Mouse (Mus musculus) E14TG2a.4 (cell line): ENCODE data around the gene Olfr1145.

ENCODE experiments used
- CTCF ChIP-seq: conservative IDR thresholded peaks from 2 replicates; pipeline ENCODE4 v1.5.1; 2014; ENCODE audit warnings: low read length
- NANOG ChIP-seq: IDR thresholded peaks from 2 replicates; pipeline ENCODE4 v1.6.1; 2014; ENCODE audit warnings: borderline replicate concordance, low read length, mixed read lengths
- POU5F1 ChIP-seq: IDR thresholded peaks from 2 replicates; pipeline ENCODE4 v1.6.1; 2014; ENCODE audit warnings: low read length, borderline replicate concordance

GRCm38 (mm10) chr2:87843693-87844092 is 34.1 kb downstream of the Olfr1145 start, which contains the start of gene Olfr1150-ps1:
- TF ChIP-seq CTCF (no peak), NANOG (no peak), POU5F1 (no peak)
